Mouse (Mus musculus): Measurements from ENCODE around the gene Gtf2i. TPM values are rescaled to one million over a fixed set of nuclear protein-coding genes. Genes with fewer than 3 reads are reported as not detected.

Gene Gtf2i
- polyA plus RNA-seq, 1 experiment from 2014 or later: 200 TPM

DNA sequence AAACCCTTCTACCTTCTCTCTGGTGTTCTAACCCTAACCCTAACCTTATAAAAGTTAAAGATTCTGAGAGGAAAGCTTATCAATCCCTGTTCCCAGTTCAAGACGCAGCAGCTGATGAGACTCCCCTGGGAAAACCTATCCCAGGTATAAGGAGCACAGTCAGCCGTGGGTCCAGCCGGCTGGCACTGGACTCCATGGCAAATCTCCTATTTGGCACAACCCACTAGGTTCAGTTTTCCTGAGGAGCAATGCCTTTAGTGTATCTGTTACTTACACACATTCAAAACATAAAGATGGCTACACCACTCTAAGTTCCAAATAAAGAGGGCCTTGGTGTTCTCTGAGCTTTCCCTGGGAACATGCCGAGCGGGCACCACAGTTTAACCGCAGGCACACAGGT is 23.5 kb downstream of the Gtf2i start:
- no peak overlapping the region for H3K4me3 ChIP-seq
- no peaks in the 10 kb centered on the region for H3K27me3 ChIP-seq (replicated peaks; ENCODE audit: low read depth, poor library complexity, severe bottlenecking)
- 94% methylated on average over 6 of the region's 6 CpGs for WGBS
- H3K4me1 ChIP-seq: no peaks in the 10 kb centered on the region
- no peak overlapping the region for H3K27ac ChIP-seq (replicated peaks)
- H3K9me3 ChIP-seq: no peaks in the 10 kb centered on the region
- no peak for DNase-seq (ENCODE audit: low spot score)
- peaks cover 100% of the 10 kb centered on the region for H3K36me3 ChIP-seq (replicated peaks)

DNA sequence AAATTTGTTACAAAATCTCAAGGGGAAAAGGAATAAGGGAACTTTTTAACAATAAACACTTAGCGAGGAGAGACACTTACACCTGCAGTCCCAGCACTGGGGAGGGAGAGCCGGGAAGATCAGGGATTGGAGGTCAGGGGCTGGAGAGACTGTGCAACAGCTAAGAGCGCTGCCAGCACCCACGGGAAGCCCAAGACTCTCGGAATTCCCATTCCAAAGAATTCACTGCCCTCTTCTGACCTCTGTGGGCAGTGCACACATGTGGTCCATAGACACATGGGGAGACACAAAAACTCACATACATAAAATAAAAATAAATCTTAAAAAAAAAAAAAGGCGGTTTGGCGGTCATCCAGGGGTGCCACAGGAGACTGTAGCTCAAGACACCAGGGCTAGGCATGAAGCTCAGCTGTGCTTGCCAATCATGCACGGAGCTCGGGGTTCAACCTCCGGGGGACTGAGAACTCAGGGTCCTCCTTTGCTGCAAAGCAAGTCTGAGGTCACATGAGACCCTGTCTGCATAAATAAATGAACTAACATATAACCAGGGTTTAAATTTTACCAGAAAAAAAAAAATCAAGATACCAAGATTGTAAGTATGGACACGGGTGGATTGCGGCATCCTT is 24.5 kb downstream of the Gtf2i start:
- 94% methylated on average over 12 of the region's 12 CpGs for WGBS
- H3K4me1 ChIP-seq: no peaks in the 10 kb centered on the region
- no peaks in the 10 kb centered on the region for H3K9me3 ChIP-seq
- no peak for DNase-seq (ENCODE audit: low spot score)
- H3K27ac ChIP-seq (replicated peaks): no peak overlapping the region
- H3K36me3 ChIP-seq (replicated peaks): peaks cover 100% of the 10 kb centered on the region
- no peak overlapping the region for H3K4me3 ChIP-seq
- no peaks in the 10 kb centered on the region for H3K27me3 ChIP-seq (replicated peaks; ENCODE audit: low read depth, poor library complexity, severe bottlenecking)

DNA sequence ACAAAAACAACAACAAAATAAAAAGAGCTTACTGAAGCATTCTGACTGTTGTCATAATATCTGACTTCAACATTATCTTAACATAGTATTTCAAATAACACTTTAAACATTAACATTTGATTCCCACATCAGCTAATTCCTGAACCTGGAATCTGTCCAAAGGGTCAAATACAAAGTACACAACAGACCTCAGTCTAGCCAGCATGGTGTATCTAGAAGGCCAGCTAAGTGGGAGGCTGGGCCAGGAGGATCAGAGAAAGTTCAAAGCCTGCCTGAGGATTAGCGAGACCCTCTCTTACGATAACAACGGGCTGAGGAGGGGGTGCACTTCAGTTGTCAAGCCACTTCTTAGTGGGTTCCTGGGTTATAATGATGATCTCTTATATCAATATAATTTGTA is 26.5 kb downstream of the Gtf2i start:
- Histone ChIP-seq H3K4me1 (no peaks in the 10 kb centered on the region), H3K36me3 (replicated peaks) (peaks cover 100% of the 10 kb centered on the region), H3K9me3 (no peaks in the 10 kb centered on the region), H3K27ac (replicated peaks) (no peak overlapping the region), H3K27me3 (replicated peaks; ENCODE audit: low read depth, poor library complexity, severe bottlenecking) (no peaks in the 10 kb centered on the region), H3K4me3 (no peak overlapping the region)
- 96% methylated on average over 3 of the region's 3 CpGs for WGBS
- no peak for DNase-seq (ENCODE audit: low spot score)

DNA sequence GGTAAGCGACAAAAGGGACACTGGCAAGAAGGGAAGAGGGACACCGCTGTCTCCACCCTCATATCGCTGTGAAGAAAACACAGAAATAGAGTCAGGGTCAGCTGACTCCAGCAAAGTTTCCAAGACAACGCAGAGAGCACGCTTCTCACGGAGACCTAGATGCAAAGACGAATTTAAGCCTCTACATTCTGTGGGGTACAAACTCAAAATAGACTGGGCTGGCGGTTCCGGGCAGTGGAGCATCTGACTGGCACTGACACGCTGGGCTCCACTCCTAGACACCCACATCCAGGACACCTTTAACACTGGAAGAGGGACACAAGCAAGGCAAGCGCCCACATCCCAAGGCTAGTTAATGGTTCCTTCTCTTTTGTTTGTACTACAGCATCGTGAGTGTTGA is 29.6 kb downstream of the Gtf2i start:
- no peak for DNase-seq (ENCODE audit: low spot score)
- H3K9me3 ChIP-seq: no peaks in the 10 kb centered on the region
- H3K36me3 ChIP-seq (replicated peaks): peaks cover 100% of the 10 kb centered on the region
- no peak overlapping the region for H3K27ac ChIP-seq (replicated peaks)
- H3K27me3 ChIP-seq (replicated peaks; ENCODE audit: low read depth, poor library complexity, severe bottlenecking): no peaks in the 10 kb centered on the region
- 95% methylated on average over 12 of the region's 12 CpGs for WGBS
- H3K4me3 ChIP-seq: no peak overlapping the region
- H3K4me1 ChIP-seq: no peaks in the 10 kb centered on the region

DNA sequence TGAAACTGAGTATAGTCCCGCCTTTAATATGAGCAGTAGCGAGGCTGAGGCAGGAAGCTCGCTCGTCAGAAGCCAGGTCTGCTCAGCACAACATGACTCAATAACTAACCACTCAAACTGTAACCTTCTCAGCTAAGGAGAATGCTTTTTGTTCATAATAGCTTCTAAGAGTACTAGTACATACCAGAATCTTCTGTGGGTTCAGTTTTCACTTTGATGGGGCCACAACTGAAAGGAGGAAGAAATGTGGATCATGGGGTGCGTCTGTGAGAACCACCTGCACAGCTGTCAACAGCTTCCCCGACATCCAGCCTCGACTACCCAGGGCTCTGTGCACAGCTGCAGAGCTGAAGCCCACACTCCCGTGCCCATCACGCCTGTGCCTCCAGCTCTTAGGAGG is 32.0 kb downstream of the Gtf2i start:
- Histone ChIP-seq H3K27me3 (replicated peaks; ENCODE audit: low read depth, poor library complexity, severe bottlenecking) (no peaks in the 10 kb centered on the region), H3K27ac (replicated peaks) (no peak overlapping the region), H3K9me3 (no peaks in the 10 kb centered on the region), H3K4me1 (no peaks in the 10 kb centered on the region), H3K4me3 (no peak overlapping the region), H3K36me3 (replicated peaks) (peaks cover 100% of the 10 kb centered on the region)
- 93% methylated on average over 9 of the region's 9 CpGs for WGBS
- no peak for DNase-seq (ENCODE audit: low spot score)

DNA sequence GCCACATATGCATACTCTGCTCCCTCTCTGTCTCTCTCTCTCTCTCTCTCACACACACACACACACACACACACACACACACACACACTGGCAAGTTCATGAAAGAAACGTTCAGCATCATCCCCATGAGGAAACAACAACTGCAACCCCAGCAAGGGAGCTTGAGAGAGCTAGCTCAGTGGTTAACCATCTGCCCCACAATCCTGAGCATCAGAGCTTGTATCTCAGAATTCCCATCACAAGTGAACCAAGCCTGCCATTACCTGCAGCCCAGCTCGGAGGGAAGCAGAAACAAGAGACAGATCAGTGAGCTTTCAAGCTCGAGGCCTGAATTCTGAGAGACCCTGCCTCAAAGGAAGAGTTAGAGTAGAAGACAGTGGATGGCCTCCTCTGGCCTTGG is 32.5 kb downstream of the Gtf2i start:
- 81% methylated on average over 3 of the region's 3 CpGs for WGBS
- Histone ChIP-seq H3K4me1 (no peaks in the 10 kb centered on the region), H3K36me3 (replicated peaks) (peaks cover 100% of the 10 kb centered on the region), H3K4me3 (no peak overlapping the region), H3K27me3 (replicated peaks; ENCODE audit: low read depth, poor library complexity, severe bottlenecking) (no peaks in the 10 kb centered on the region), H3K9me3 (no peaks in the 10 kb centered on the region), H3K27ac (replicated peaks) (no peak overlapping the region)
- DNase-seq (ENCODE audit: low spot score): no peak

DNA sequence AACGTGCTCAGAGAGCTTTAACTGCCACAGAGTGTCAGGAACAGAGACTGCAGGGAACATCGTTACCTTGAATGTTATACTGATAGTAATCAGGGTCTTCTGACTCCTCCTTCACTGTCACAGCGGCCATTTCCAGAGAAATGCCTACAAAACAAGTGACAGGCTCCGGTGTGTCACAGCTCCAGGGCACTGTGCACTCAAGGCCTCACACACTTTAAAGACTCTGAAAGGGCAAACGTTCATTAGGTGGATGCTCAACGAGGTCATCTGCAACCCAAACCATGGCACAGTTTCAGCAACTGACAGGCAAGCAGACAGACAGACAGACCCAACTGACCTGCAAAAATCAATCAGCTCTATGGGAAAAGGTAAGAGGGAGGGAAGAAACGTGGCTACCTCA is 35.2 kb downstream of the Gtf2i start:
- Histone ChIP-seq H3K27ac (replicated peaks) (no peak overlapping the region), H3K36me3 (replicated peaks) (peaks cover 100% of the 10 kb centered on the region), H3K9me3 (no peaks in the 10 kb centered on the region), H3K4me3 (no peak overlapping the region), H3K4me1 (no peaks in the 10 kb centered on the region), H3K27me3 (replicated peaks; ENCODE audit: low read depth, poor library complexity, severe bottlenecking) (no peaks in the 10 kb centered on the region)
- WGBS: 90% methylated on average over 7 of the region's 7 CpGs
- no peak for DNase-seq (ENCODE audit: low spot score)

DNA sequence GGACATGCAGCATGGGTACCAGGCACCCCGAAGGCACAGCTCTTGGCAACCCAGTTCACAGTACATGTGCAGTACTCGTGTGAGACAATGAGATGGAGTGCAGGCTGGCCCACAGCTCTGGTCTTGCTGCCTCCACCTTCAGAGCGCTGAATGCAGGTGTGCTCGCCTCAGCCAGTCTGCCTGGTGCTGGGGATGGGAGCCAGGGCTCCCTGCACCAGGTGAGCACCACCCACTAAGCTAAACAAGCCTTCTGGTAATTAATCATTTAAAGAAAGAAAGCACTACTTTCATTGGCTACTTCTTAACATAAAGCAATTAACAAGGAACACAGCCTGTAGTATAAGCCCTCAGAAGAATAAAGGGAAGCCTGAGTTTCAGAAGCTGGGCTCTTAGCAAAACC is 37.5 kb downstream of the Gtf2i start:
- DNase-seq (ENCODE audit: low spot score): no peak
- Histone ChIP-seq H3K9me3 (no peaks in the 10 kb centered on the region), H3K27ac (replicated peaks) (no peak overlapping the region), H3K4me1 (no peaks in the 10 kb centered on the region), H3K4me3 (no peak overlapping the region), H3K36me3 (replicated peaks) (peaks cover 100% of the 10 kb centered on the region), H3K27me3 (replicated peaks; ENCODE audit: low read depth, poor library complexity, severe bottlenecking) (no peaks in the 10 kb centered on the region)
- 89% methylated on average over 4 of the region's 4 CpGs for WGBS

DNA sequence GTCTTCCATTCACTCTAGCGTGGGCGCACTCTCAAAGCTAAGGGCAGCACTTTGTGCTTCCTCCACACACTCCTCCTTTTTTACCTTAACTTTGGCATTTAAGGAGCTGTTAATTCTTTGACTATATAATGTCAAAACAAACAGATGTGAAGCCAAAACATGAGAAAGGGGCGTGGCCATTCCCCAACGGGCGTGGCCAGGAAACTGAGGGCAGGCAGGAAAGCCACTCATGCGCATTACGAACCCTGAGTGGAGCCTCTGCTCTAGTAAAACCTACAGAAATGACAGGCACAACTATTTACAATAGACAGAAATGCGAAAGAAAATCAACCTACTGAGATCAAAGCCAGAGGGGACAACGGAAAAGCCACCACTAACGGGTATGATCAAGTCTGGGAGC is 39.0 kb downstream of the Gtf2i start:
- Histone ChIP-seq H3K9me3 (no peaks in the 10 kb centered on the region), H3K4me1 (no peaks in the 10 kb centered on the region), H3K27ac (replicated peaks) (no peak overlapping the region), H3K4me3 (no peak overlapping the region), H3K27me3 (replicated peaks; ENCODE audit: low read depth, poor library complexity, severe bottlenecking) (no peaks in the 10 kb centered on the region), H3K36me3 (replicated peaks) (peaks cover 100% of the 10 kb centered on the region)
- WGBS: 91% methylated on average over 10 of the region's 10 CpGs
- DNase-seq (ENCODE audit: low spot score): no peak

DNA sequence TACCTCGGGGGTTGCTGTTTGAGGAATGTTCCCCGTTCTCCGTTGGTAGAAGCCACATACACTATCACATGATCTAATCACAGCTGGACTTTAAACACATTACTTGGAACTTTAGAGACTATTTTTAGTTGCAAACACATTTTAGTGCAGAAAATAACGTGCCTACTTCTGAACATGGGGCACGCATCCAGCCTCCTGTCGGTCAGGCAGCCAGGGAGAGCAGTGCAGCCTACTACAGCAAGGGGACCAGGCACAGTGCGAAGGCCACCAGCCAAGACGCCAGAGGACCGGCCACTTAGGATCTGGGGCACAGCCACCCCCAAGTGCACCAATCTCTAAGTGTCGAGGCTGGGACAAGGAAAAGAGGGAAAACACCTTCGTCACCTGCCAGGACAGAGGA is 39.5 kb downstream of the Gtf2i start:
- no peak for DNase-seq (ENCODE audit: low spot score)
- H3K36me3 ChIP-seq (replicated peaks): peaks cover 100% of the 10 kb centered on the region
- no peak overlapping the region for H3K4me3 ChIP-seq
- no peaks in the 10 kb centered on the region for H3K27me3 ChIP-seq (replicated peaks; ENCODE audit: low read depth, poor library complexity, severe bottlenecking)
- 94% methylated on average over 11 of the region's 11 CpGs for WGBS
- H3K9me3 ChIP-seq: no peaks in the 10 kb centered on the region
- H3K27ac ChIP-seq (replicated peaks): no peak overlapping the region
- no peaks in the 10 kb centered on the region for H3K4me1 ChIP-seq

DNA sequence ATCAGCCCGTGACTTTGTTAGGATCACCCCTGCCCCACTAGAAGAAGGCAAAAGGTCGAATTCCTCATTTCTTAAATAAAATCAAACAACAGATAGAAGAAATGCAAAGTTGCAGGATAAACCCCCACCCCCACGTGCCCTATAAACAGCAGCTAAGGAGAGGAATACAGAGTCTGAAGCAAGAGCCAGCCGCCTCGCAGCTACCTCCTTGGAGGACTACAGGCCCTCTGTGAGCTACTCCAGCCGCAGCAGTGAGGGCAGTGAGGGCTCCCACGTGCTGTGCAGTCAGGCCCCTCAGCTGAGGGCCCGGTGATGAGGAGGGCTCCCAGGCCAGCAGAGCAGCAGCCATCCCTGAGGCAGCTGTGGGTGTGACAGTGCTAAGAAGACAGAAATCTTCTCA is 40.8 kb downstream of the Gtf2i start:
- H3K9me3 ChIP-seq: no peaks in the 10 kb centered on the region
- H3K36me3 ChIP-seq (replicated peaks): peaks cover 100% of the 10 kb centered on the region
- 88% methylated on average over 8 of the region's 8 CpGs for WGBS
- H3K27ac ChIP-seq (replicated peaks): no peak overlapping the region
- no peak for DNase-seq (ENCODE audit: low spot score)
- no peaks in the 10 kb centered on the region for H3K27me3 ChIP-seq (replicated peaks; ENCODE audit: low read depth, poor library complexity, severe bottlenecking)
- H3K4me1 ChIP-seq: no peaks in the 10 kb centered on the region
- no peak overlapping the region for H3K4me3 ChIP-seq

DNA sequence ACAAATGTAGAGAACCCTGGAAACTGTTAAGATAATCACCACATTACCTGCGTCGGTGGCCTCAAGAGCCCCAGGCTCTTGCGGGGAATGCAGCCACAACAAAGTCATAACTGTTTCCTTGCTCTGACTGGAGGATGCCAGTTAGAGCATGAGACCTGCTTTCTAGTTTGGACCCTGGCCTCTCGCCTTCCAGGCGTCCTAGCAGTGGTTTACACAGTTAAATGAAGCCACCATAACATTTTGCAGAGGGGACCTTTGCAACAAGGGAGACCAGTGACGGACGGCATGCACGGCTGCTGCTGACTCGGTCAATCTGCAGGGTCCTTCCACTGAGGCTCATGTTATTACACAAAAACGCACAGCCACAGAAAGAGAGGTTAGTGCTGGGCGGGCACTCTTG is 41.8 kb downstream of the Gtf2i start:
- Histone ChIP-seq H3K4me3 (no peak overlapping the region), H3K4me1 (no peaks in the 10 kb centered on the region), H3K27ac (replicated peaks) (no peak overlapping the region), H3K36me3 (replicated peaks) (peaks cover 100% of the 10 kb centered on the region), H3K9me3 (no peaks in the 10 kb centered on the region), H3K27me3 (replicated peaks; ENCODE audit: low read depth, poor library complexity, severe bottlenecking) (no peaks in the 10 kb centered on the region)
- no peak for DNase-seq (ENCODE audit: low spot score)
- 84% methylated on average over 11 of the region's 11 CpGs for WGBS

DNA sequence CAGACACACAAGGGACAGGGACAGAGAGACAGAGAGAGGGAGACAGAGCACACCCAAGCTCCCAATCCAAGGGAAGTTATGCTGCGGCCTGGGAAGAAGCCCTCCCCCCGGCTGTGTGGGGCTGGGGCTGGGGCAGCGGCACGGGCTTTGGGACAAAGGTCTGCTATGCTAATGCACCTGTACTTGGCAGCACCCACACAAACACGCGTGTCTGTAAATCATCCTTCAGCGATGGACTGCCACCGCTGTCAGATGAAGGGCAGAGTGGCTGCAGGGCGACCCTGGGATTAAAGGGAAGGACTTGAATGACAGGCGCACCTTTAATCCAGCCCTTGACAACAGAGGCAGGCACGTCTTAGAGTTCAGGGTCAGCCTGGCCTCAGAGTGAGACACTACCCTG is 43.1 kb downstream of the Gtf2i start:
- peaks cover 100% of the 10 kb centered on the region for H3K36me3 ChIP-seq (replicated peaks)
- 93% methylated on average over 11 of the region's 11 CpGs for WGBS

DNA sequence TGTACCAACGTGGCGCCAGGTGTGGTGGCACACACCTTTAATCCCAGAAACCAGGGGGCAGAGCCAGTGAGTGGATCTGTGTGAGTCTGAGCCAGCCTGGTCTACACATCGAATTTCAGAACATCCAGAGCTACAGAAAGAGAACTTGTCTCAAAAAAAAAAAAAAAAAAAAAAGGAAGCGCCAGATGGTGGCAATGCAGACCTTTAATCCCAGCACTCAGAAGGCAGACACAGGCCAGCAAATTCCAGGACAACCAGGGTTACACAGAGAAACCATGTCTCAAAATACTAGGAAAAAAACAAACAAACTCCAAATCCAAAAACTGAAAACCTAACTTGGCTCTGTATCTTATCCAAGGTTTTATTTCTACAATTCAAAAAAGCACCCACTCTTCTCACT is 44.0 kb downstream of the Gtf2i start:
- WGBS: 90% methylated on average over 4 of the region's 4 CpGs

More for the DNA sequence above, 43.1 kb downstream of the Gtf2i start:
- Histone ChIP-seq H3K27ac (replicated peaks) (no peak overlapping the region), H3K9me3 (no peaks in the 10 kb centered on the region), H3K27me3 (replicated peaks; ENCODE audit: low read depth, poor library complexity, severe bottlenecking) (no peaks in the 10 kb centered on the region), H3K4me3 (no peak overlapping the region), H3K4me1 (peaks cover 2% of the 10 kb centered on the region; the same call in 1 of the 2 replicates)
- DNase-seq (ENCODE audit: low spot score): no peak

More for the DNA sequence above, 44.0 kb downstream of the Gtf2i start:
- no peak for DNase-seq (ENCODE audit: low spot score)
- Histone ChIP-seq H3K27me3 (replicated peaks; ENCODE audit: low read depth, poor library complexity, severe bottlenecking) (no peaks in the 10 kb centered on the region), H3K4me3 (no peak overlapping the region), H3K27ac (replicated peaks) (no peak overlapping the region), H3K9me3 (no peaks in the 10 kb centered on the region), H3K36me3 (replicated peaks) (peaks cover 100% of the 10 kb centered on the region), H3K4me1 (peaks cover 3% of the 10 kb centered on the region; the same call in 1 of the 2 replicates)
